8 mouse cellular contexts compared by ENCODE assay signal in genomic region chr10:39534324-39535026, GRCm38 (mm10).
DNase-seq lines count a peak whose midpoint lies in the region; ATAC-seq lines count a peak whose summit lies in the region.

No protein-coding gene starts in this region.

- H3K4me1 ChIP-seq in embryonic facial prominence, embryonic 12.5 days: peaks cover 53% of the 10 kb centered on the region
- peaks cover 26% of the 10 kb centered on the region for H3K4me1 ChIP-seq in midbrain, embryonic 11.5 days (ENCODE audit: control insufficient read depth, insufficient read depth, low read length)

- no peak overlapping the region for H3K4me2 ChIP-seq in embryonic facial prominence, embryonic 12.5 days (replicated peaks)
- H3K4me2 ChIP-seq in midbrain, embryonic 11.5 days: no peak overlapping the region

- H3K27ac ChIP-seq in embryonic facial prominence, embryonic 12.5 days: peak overlapping the region; percentile 74
- peak overlapping the region; percentile 41 for H3K27ac ChIP-seq in midbrain, embryonic 11.5 days (ENCODE audit: low read depth, low read length)

- no peaks in the 10 kb centered on the region for H3K9me3 ChIP-seq in embryonic facial prominence, embryonic 12.5 days
- no peaks in the 10 kb centered on the region for H3K9me3 ChIP-seq in midbrain, embryonic 11.5 days (ENCODE audit: control insufficient read depth, low read length)

- 36% methylated on average over 9 of the region's 9 CpGs for WGBS in embryonic facial prominence, embryonic 12.5 days
- WGBS in midbrain, embryonic 11.5 days: 68% methylated on average over 9 of the region's 9 CpGs

- ATAC-seq in embryonic facial prominence, embryonic 12.5 days (ENCODE audit: insufficient number of reproducible peaks, insufficient read depth, low FRiP score, low TSS enrichment): peak; percentile 64
- ATAC-seq in midbrain, embryonic 11.5 days (ENCODE audit: low FRiP score): peak; percentile 66

- H3K9ac ChIP-seq in embryonic facial prominence, embryonic 12.5 days: 0 out of 2 replicates have a peak overlapping the region, but pooled peaks have one; percentile 5
- H3K9ac ChIP-seq in midbrain, embryonic 11.5 days (ENCODE audit: low read length): no peak overlapping the region

- no peak overlapping the region for H3K4me3 ChIP-seq in embryonic facial prominence, embryonic 12.5 days
- H3K4me3 ChIP-seq in midbrain, embryonic 11.5 days (ENCODE audit: low read depth, low read length): no peak overlapping the region

- intact Hi-C loops in gastrocnemius, postnatal 14 days (cut with DNase I; ENCODE audit: low total_unique reads): no loop called here

- peak; percentile 33 for DNase-seq in gastrocnemius, postnatal 14 days
- no peak for DNase-seq in gastrocnemius, postnatal 25 days
- DNase-seq in kidney, adult 18-20 months: peak; percentile 78
- DNase-seq in midbrain, embryonic 11.5 days (ENCODE audit: low spot score, missing footprints): no peak
- DNase-seq in ovary, postnatal 10 days (ENCODE audit: low spot score): no peak
- no peak for DNase-seq in adrenal gland, adult (ENCODE audit: inconsistent age in 2 of 2, low spot score in 1 of 2)
- no peak for DNase-seq in urinary bladder, postnatal 4 days (ENCODE audit: low spot score in 2 of 2)

- no peaks in the 10 kb centered on the region for H3K27me3 ChIP-seq in embryonic facial prominence, embryonic 12.5 days
- H3K27me3 ChIP-seq in midbrain, embryonic 11.5 days (ENCODE audit: control insufficient read depth, insufficient read depth, low read length): no peaks in the 10 kb centered on the region

- no peaks in the 10 kb centered on the region for H3K36me3 ChIP-seq in embryonic facial prominence, embryonic 12.5 days
- no peaks in the 10 kb centered on the region for H3K36me3 ChIP-seq in midbrain, embryonic 11.5 days (ENCODE audit: control insufficient read depth, insufficient read depth, low read length)

Comparison
In these comparisons a context has a peak if more than half of its experiments do, and no peak if none do; other contexts are left out.
1. DNase-seq: peak in gastrocnemius, postnatal 14 days (single experiment) and kidney, adult 18-20 months (single experiment); none in gastrocnemius, postnatal 25 days (single experiment), midbrain, embryonic 11.5 days (single experiment), ovary, postnatal 10 days (single experiment), adrenal gland, adult (0 of 2) and urinary bladder, postnatal 4 days (0 of 2).